Mouse (Mus musculus): ENCODE results near the gene Foxl1. TPM values are rescaled to one million over a fixed set of nuclear protein-coding genes. Genes with fewer than 3 reads are reported as not detected.

The Foxl1 gene
- total and polyA plus RNA-seq, 3 experiments = 0.07 to 0.12 TPM; not detected in 1

GRCm38 (mm10) chr8:121174178-121174577, 46.4 kb downstream of the Foxl1 start:
- peaks cover 34% of the 10 kb centered on the region for H3K79me2 ChIP-seq (ENCODE audit: control insufficient read depth, insufficient read depth, low read length, poor library complexity)
- H3K4me3 ChIP-seq (ENCODE audit: control insufficient read depth in 1 of 2, insufficient read depth in 1 of 2, low read depth in 2 of 2, low read length in 2 of 2) = peak overlapping the region; percentile 62 to 78
- H3K9me3 ChIP-seq (replicated peaks; ENCODE audit: insufficient read depth, low read length) = no peaks in the 10 kb centered on the region
- peaks cover 0 to 31% of the 10 kb centered on the region in 2 experiments; a peak in 3 of 4 replicates for H3K36me3 ChIP-seq (ENCODE audit: control insufficient read depth in 1 of 2, insufficient read depth in 2 of 2, low read length in 2 of 2)
- H3K9ac ChIP-seq (ENCODE audit: control insufficient read depth, low read depth, low read length, poor library complexity, severe bottlenecking) = peak overlapping the region; percentile 92
- H3K27me3 ChIP-seq (ENCODE audit: control insufficient read depth in 1 of 2, insufficient read depth in 2 of 2, low read length in 2 of 2) = no peaks in the 10 kb centered on the region
- DNase-seq (ENCODE audit: low read depth, low spot score) = peak; percentile 98
- H3K4me1 ChIP-seq (ENCODE audit: control insufficient read depth in 1 of 2, insufficient read depth in 2 of 2, low read length in 2 of 2) = peaks cover 9 to 58% of the 10 kb centered on the region in 2 experiments
- H3K27ac ChIP-seq (ENCODE audit: control insufficient read depth, low read depth, low read length) = peak overlapping the region; percentile 97
- no peak; a peak in 1 of 4 replicates for TF ChIP-seq EP300 (IDR thresholded peaks at IDR 0.05; ENCODE audit: low read depth in 1 of 2, low read length in 2 of 2)
- peak; percentile 40 for TF ChIP-seq MXI1 (IDR thresholded peaks at IDR 0.05; ENCODE audit: low read depth, low read length)
- TF ChIP-seq MYB (IDR thresholded peaks at IDR 0.05; ENCODE audit: low read depth, low read length) = no peak
- TF ChIP-seq USF1 (IDR thresholded peaks at IDR 0.05; ENCODE audit: low read depth, low read length) = no peak
- TF ChIP-seq KAT2A (conservative IDR thresholded peaks at IDR 0.05; ENCODE audit: low read depth, low read length) = no peak; the same call in 1 of the 2 replicates
- TF ChIP-seq MEF2A (IDR thresholded peaks at IDR 0.05; ENCODE audit: extremely low read depth, insufficient replicate concordance, low read depth, low read length, poor library complexity, severe bottlenecking) = no peak
- peak; percentile 90 for TF ChIP-seq HCFC1 (IDR thresholded peaks at IDR 0.05; ENCODE audit: low read depth, low read length)
- TF ChIP-seq JUND (IDR thresholded peaks at IDR 0.05; ENCODE audit: low read depth, low read length) = no peak
- peak; percentile 78 for TF ChIP-seq CHD2 (IDR thresholded peaks at IDR 0.05; ENCODE audit: low read length)
- TF ChIP-seq TCF12 (IDR thresholded peaks at IDR 0.05; ENCODE audit: low read depth, low read length) = no peak
- no peak for TF ChIP-seq TAL1 (IDR thresholded peaks at IDR 0.05; ENCODE audit: low read length)
- no peak for TF ChIP-seq GATA1 (IDR thresholded peaks at IDR 0.05; ENCODE audit: low read depth, low read length)
- no peak for TF ChIP-seq USF2 (IDR thresholded peaks at IDR 0.05; ENCODE audit: borderline replicate concordance in 1 of 2, insufficient read depth in 1 of 2, low read depth in 1 of 2, low read length in 2 of 2)
- peak; percentile 23 to 75; a peak in 2 of 4 replicates for TF ChIP-seq POLR2A (IDR thresholded peaks at IDR 0.05; ENCODE audit: control insufficient read depth in 1 of 2, insufficient read depth in 1 of 2, low read depth in 1 of 2, low read length in 2 of 2, poor library complexity in 1 of 2)
- no peak for TF ChIP-seq ZKSCAN1 (IDR thresholded peaks at IDR 0.05; ENCODE audit: low read depth, low read length)
- 0 out of 2 replicates have a peak, but pooled peaks have one; percentile 12 for TF ChIP-seq CHD1 (IDR thresholded peaks at IDR 0.05; ENCODE audit: low read depth, low read length)
- TF ChIP-seq SMC3 (IDR thresholded peaks at IDR 0.05; ENCODE audit: low read depth, low read length) = peak; percentile 56
- peak; percentile 64 for TF ChIP-seq ELF1 (IDR thresholded peaks at IDR 0.05; ENCODE audit: low read depth, low read length)
- peak; percentile 80 for TF ChIP-seq MYC (IDR thresholded peaks at IDR 0.05; ENCODE audit: low read depth, low read length)
- peak; percentile 72; the same call in 1 of the 2 replicates for TF ChIP-seq SIN3A (IDR thresholded peaks at IDR 0.05; ENCODE audit: low read length)
- TF ChIP-seq NELFE (IDR thresholded peaks at IDR 0.05; ENCODE audit: low read depth, low read length) = peak; percentile 66
- no peak for TF ChIP-seq POLR2AphosphoS5 (IDR thresholded peaks at IDR 0.05; ENCODE audit: borderline replicate concordance, low read depth, low read length)
- TF ChIP-seq ZMIZ1 (IDR thresholded peaks at IDR 0.05; ENCODE audit: low read depth, low read length) = peak; percentile 89; the same call in 1 of the 2 replicates
- TF ChIP-seq MAX (IDR thresholded peaks at IDR 0.05; ENCODE audit: low read length) = no peak
- no peak for TF ChIP-seq E2F4 (IDR thresholded peaks at IDR 0.05; ENCODE audit: borderline replicate concordance, low read depth, low read length)
- peak; percentile 46 to 71 (median 70) for TF ChIP-seq CTCF (IDR thresholded peaks at IDR 0.05 in 2 of 3, conservative IDR thresholded peaks at IDR 0.05 in 1 of 3; ENCODE audit: control insufficient read depth in 1 of 3, insufficient read depth in 1 of 3, low read depth in 2 of 3, low read length in 3 of 3, poor library complexity in 1 of 3, severe bottlenecking in 1 of 3)
- TF ChIP-seq UBTF (IDR thresholded peaks at IDR 0.05; ENCODE audit: borderline replicate concordance, insufficient read depth, low read depth, low read length) = no peak
- TF ChIP-seq TBP (IDR thresholded peaks at IDR 0.05; ENCODE audit: low read depth, low read length) = peak; percentile 90
- no peak for TF ChIP-seq RCOR1 (IDR thresholded peaks at IDR 0.05; ENCODE audit: low read depth, low read length)
- TF ChIP-seq GABPA (IDR thresholded peaks at IDR 0.05; ENCODE audit: low read depth, low read length) = no peak
- TF ChIP-seq ZNF384 (IDR thresholded peaks at IDR 0.05; ENCODE audit: low read depth, low read length) = no peak
- peak; percentile 54; the same call in 1 of the 2 replicates for TF ChIP-seq POLR2AphosphoS2 (IDR thresholded peaks at IDR 0.05; ENCODE audit: low read length)
- TF ChIP-seq MAFK (IDR thresholded peaks at IDR 0.05; ENCODE audit: borderline replicate concordance, low read depth, low read length) = no peak
- TF ChIP-seq ETS1 (IDR thresholded peaks at IDR 0.05; ENCODE audit: low read depth, low read length) = no peak
- 0 out of 2 replicates have a peak, but pooled peaks have one; percentile 25 for TF ChIP-seq NRF1 (IDR thresholded peaks at IDR 0.05; ENCODE audit: insufficient read depth, low read depth, low read length, poor library complexity, severe bottlenecking)
- no peak for TF ChIP-seq ZC3H11A (IDR thresholded peaks at IDR 0.05; ENCODE audit: low read depth, low read length)
- TF ChIP-seq MAZ (IDR thresholded peaks at IDR 0.05; ENCODE audit: low read depth, low read length) = peak; percentile 84

All from MEL (cell line).